Mouse (Mus musculus) bone marrow, adult 2 months (tissue): ENCODE measurements around the gene Zfp524.

Source experiments
- CTCF ChIP-seq: fragments of 200-500 bp; IDR thresholded peaks from 2 replicates; pipeline ENCODE4 v1.5.1; 2011; ENCODE audit warnings: low read length, control low read depth; ENCODE audit not compliant: control insufficient read depth, insufficient read depth
- POLR2A ChIP-seq: fragments of 200-500 bp; IDR thresholded peaks from 2 replicates; pipeline ENCODE4 v1.6.1; 2011; ENCODE audit warnings: low read depth, mild to moderate bottlenecking, control low read depth, low read length, borderline replicate concordance; ENCODE audit not compliant: control insufficient read depth

GRCm38 (mm10) chr7:4996003-4996895 is 18.0 kb upstream of the Zfp524 start, which contains the start of gene Zfp579:
- no peak for TF ChIP-seq CTCF
- TF ChIP-seq POLR2A = no peak; the same call in 1 of the 2 replicates
